Mouse (Mus musculus) liver, adult 2 months (tissue): ENCODE results near the gene Erich3.

ENCODE experiments used
- CTCF ChIP-seq: fragments of 200-500 bp; IDR thresholded peaks from 2 replicates; pipeline ENCODE4 v1.5.1; 2011; ENCODE audit warnings: low read depth, low read length, control low read depth
- POLR2A ChIP-seq: fragments of 200-500 bp; IDR thresholded peaks from 2 replicates; pipeline ENCODE4 v1.6.1; 2011; ENCODE audit warnings: low read length, control low read depth; ENCODE audit not compliant: insufficient read depth; ENCODE audit errors: extremely low read depth

- TF ChIP-seq POLR2A (no peak), CTCF (no peak)
Observed at GRCm38 (mm10) chr3:154690260-154690659, 26.6 kb downstream of the Erich3 start.
